Mouse (Mus musculus) 3T3-L1 (cell line): ENCODE measurements around the gene Nrtn.

Source experiments
- DNase-seq: peaks from one replicate; pipeline ENCODE4 v3.0.0-alpha.2; 2015; ENCODE audit warnings: low read depth, low spot score

The Nrtn gene

GRCm38 (mm10) chr17:56722441-56722840 is 34.9 kb downstream of the Nrtn start:
- peak; percentile 42 for DNase-seq

- DNase-seq: peak; percentile 98
Observed at GRCm38 (mm10) chr17:56717363-56718058, 39.8 kb downstream of the Nrtn start, which contains the start of the genes Ndufa11 and Vmac. Gene Ndufa11 (plus strand): TSS chr17:56717767. Gene Vmac (minus strand): TSS chr17:56718022.

GRCm38 (mm10) chr17:56716655-56717362 is 40.5 kb downstream of the Nrtn start:
- DNase-seq: peak; percentile 99

- DNase-seq: peak; percentile 51
Observed at GRCm38 (mm10) chr17:56715914-56716654, 41.2 kb downstream of the Nrtn start.

GRCm38 (mm10) chr17:56715360-56715759 is 42.0 kb downstream of the Nrtn start:
- DNase-seq: no peak

GRCm38 (mm10) chr17:56709708-56710107 is 47.6 kb downstream of the Nrtn start:
- DNase-seq: no peak

GRCm38 (mm10) chr17:56708692-56709091 is 48.6 kb downstream of the Nrtn start:
- no peak for DNase-seq

- DNase-seq: no peak
Observed at GRCm38 (mm10) chr17:56706515-56706914, 50.8 kb downstream of the Nrtn start.

GRCm38 (mm10) chr17:56703038-56703437 is 54.3 kb downstream of the Nrtn start:
- no peak for DNase-seq
